Mouse (Mus musculus) spleen, adult 2 months (tissue): ENCODE results near the gene Acsbg2.

Experiments used
- CTCF ChIP-seq: fragments of 200-500 bp; IDR thresholded peaks from 2 replicates; pipeline ENCODE4 v1.5.1; 2011; ENCODE audit warnings: mild to moderate bottlenecking, inconsistent platforms; ENCODE audit not compliant: insufficient read depth, insufficient read length, insufficient replicate concordance; ENCODE audit errors: extremely low read depth
- POLR2A ChIP-seq: fragments of 200-500 bp; IDR thresholded peaks from 2 replicates; pipeline ENCODE4 v1.6.1; 2011; ENCODE audit warnings: low read depth, low read length, inconsistent platforms

GRCm38 (mm10) chr17:56829171-56829570 lies 45.1 kb downstream of the Acsbg2 start:
- TF ChIP-seq CTCF (no peak), POLR2A (no peak)
